Mouse (Mus musculus) lung, adult 18-20 months (tissue): ENCODE measurements around the gene Igsf11.
A peak's percentile ranks its signal among the peaks of the same experiment; 100 is the strongest.

Experiments
- DNase-seq, 2 experiments: peaks; one replicate each; pipeline ENCODE4 v3.0.0; 2022; ENCODE audit warnings: mixed read lengths in 2 of 2

The Igsf11 gene

GRCm38 (mm10) chr16:38892371-38892770, at the start of gene Igsf11:
TSS of gene Igsf11 (plus strand) at chr16:38892671.
- DNase-seq = no peak

- DNase-seq = peak in 1 of 2 experiments; percentile 14
Observed at GRCm38 (mm10) chr16:38858120-38858749, 34.2 kb upstream of the Igsf11 start.

GRCm38 (mm10) chr16:38860548-38860947, 31.9 kb upstream of the Igsf11 start:
- no peak for DNase-seq

GRCm38 (mm10) chr16:38864358-38864757, 28.1 kb upstream of the Igsf11 start:
- DNase-seq = no peak

- DNase-seq = no peak
Observed at GRCm38 (mm10) chr16:38873231-38873630, 19.2 kb upstream of the Igsf11 start.

GRCm38 (mm10) chr16:38874481-38874880, 18.0 kb upstream of the Igsf11 start:
- no peak for DNase-seq

- no peak for DNase-seq
Observed at GRCm38 (mm10) chr16:38898816-38899425, 6.5 kb downstream of the Igsf11 start.

- no peak for DNase-seq
Observed at GRCm38 (mm10) chr16:38900024-38900423, 7.6 kb downstream of the Igsf11 start.

GRCm38 (mm10) chr16:38902111-38902778, 9.8 kb downstream of the Igsf11 start:
- peak; percentile 88 to 90 for DNase-seq

GRCm38 (mm10) chr16:38903020-38903419, 10.5 kb downstream of the Igsf11 start:
- DNase-seq = no peak

- no peak for DNase-seq
Observed at GRCm38 (mm10) chr16:38904202-38904601, 11.7 kb downstream of the Igsf11 start.

- no peak for DNase-seq
Observed at GRCm38 (mm10) chr16:38905911-38906310, 13.4 kb downstream of the Igsf11 start.

- DNase-seq = peak in 1 of 2 experiments; percentile 5
Observed at GRCm38 (mm10) chr16:38908304-38908703, 15.8 kb downstream of the Igsf11 start.

GRCm38 (mm10) chr16:38909506-38909905, 17.0 kb downstream of the Igsf11 start:
- no peak for DNase-seq

- no peak for DNase-seq
Observed at GRCm38 (mm10) chr16:38910088-38910487, 17.6 kb downstream of the Igsf11 start.

- DNase-seq = no peak
Observed at GRCm38 (mm10) chr16:38915451-38915850, 23.0 kb downstream of the Igsf11 start.

GRCm38 (mm10) chr16:38916053-38916786, 23.7 kb downstream of the Igsf11 start:
- DNase-seq = no peak

GRCm38 (mm10) chr16:38916885-38917284, 24.4 kb downstream of the Igsf11 start:
- no peak for DNase-seq

- no peak for DNase-seq
Observed at GRCm38 (mm10) chr16:38918121-38918520, 25.6 kb downstream of the Igsf11 start.

GRCm38 (mm10) chr16:38920488-38920887, 28.0 kb downstream of the Igsf11 start:
- no peak for DNase-seq

GRCm38 (mm10) chr16:38924940-38925339, 32.5 kb downstream of the Igsf11 start:
- no peak for DNase-seq

GRCm38 (mm10) chr16:38928760-38929159, 36.3 kb downstream of the Igsf11 start:
- no peak for DNase-seq

GRCm38 (mm10) chr16:38931519-38931918, 39.0 kb downstream of the Igsf11 start:
- DNase-seq = no peak
